Mouse (Mus musculus) thymus, adult 2 months (tissue): ENCODE results near the gene Prkd3. TPM values are rescaled to one million over a fixed set of nuclear protein-coding genes. Genes with fewer than 3 reads are reported as not detected.

Experiments
- DNase-seq: peaks from one replicate; pipeline ENCODE4 v3.0.0; 2021
- H3K27ac ChIP-seq: fragments of 200-500 bp; 2 replicates; pipeline ENCODE4 v1.5.1; 2012; ENCODE audit warnings: low read length, control low read depth; ENCODE audit not compliant: control insufficient read depth, insufficient read depth
- H3K27me3 ChIP-seq: fragments of 200-500 bp; 2 replicates; pipeline ENCODE4 v1.6.1; 2012; ENCODE audit warnings: mild to moderate bottlenecking, low read length, moderate library complexity, mixed read lengths; ENCODE audit not compliant: control insufficient read depth, insufficient read depth
- H3K36me3 ChIP-seq: fragments of 200-500 bp; 2 replicates; pipeline ENCODE4 v1.6.1; 2012; ENCODE audit warnings: mild to moderate bottlenecking, low read length, moderate library complexity; ENCODE audit not compliant: control insufficient read depth, insufficient read depth
- H3K4me1 ChIP-seq: fragments of 200-500 bp; replicated peaks from 2 replicates; pipeline ENCODE4 v1.6.1; 2012; ENCODE audit warnings: low read length; ENCODE audit not compliant: control insufficient read depth, insufficient read depth
- H3K4me3 ChIP-seq: fragments of 200-500 bp; 2 replicates; pipeline ENCODE4 v1.5.1; 2012; ENCODE audit warnings: mild to moderate bottlenecking, low read length, control low read depth, moderate library complexity; ENCODE audit not compliant: control insufficient read depth, insufficient read depth
- CTCF ChIP-seq: fragments of 200-500 bp; IDR thresholded peaks from 2 replicates; pipeline ENCODE4 v1.5.1; 2012; ENCODE audit warnings: mild to moderate bottlenecking, control low read depth, low read length, moderate library complexity, borderline replicate concordance; ENCODE audit not compliant: control insufficient read depth, poor library complexity, insufficient read depth; ENCODE audit errors: extremely low read depth
- POLR2A ChIP-seq: fragments of 200-500 bp; IDR thresholded peaks from 2 replicates; pipeline ENCODE4 v1.6.1; 2012; ENCODE audit warnings: mild to moderate bottlenecking, low read length, control low read depth, moderate library complexity; ENCODE audit not compliant: control insufficient read depth, poor library complexity, insufficient read depth; ENCODE audit errors: extremely low read depth
- WGBS: fragments of 180-500 bp; shearing (Covaris S2); methylation state at CpG from one replicate; pipeline ENCODE4 v1.1.7; 2018; 5-methylcytosine and 5-hydroxymethylcytosine counted together
- polyA plus RNA-seq: library from polyadenylated mRNA; depleted of rRNA; stranded (reverse); fragments of >200 nt; gene quantifications from 2 replicates; pipeline ENCODE4 v1.2.3, GENCODE M21; 2012

Prkd3 gene
- polyA plus RNA-seq, 1 experiment = 16.8 TPM

DNA sequence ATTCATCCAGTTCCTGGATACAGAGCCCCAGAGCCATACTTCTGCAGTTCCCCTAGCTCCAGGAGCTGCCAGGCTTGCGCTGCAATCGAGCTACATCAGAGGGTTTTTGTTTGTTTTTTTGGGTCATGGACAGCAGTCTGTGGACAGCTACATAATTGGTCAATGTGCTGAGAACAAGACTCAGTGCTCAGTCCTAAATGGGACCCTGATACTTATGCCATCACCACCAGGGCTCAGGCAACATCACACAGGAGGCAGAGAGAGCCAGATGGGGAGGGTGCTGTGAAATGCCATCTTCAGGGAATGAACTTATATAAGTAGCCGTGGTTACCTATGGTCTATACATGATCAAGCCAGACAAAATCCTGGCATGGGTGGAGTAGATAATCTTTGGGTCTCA lies 52.1 kb downstream of the Prkd3 start:
- WGBS = 94% methylated on average over 3 of the region's 3 CpGs
- DNase-seq = no peak
- no peaks in the 10 kb centered on the region for H3K4me1 ChIP-seq
- TF ChIP-seq CTCF (no peak), POLR2A (no peak)
- H3K27me3 ChIP-seq = no peaks in the 10 kb centered on the region
- H3K4me3 ChIP-seq = no peak overlapping the region
- H3K27ac ChIP-seq = no peak overlapping the region
- H3K36me3 ChIP-seq = peaks cover 29% of the 10 kb centered on the region

DNA sequence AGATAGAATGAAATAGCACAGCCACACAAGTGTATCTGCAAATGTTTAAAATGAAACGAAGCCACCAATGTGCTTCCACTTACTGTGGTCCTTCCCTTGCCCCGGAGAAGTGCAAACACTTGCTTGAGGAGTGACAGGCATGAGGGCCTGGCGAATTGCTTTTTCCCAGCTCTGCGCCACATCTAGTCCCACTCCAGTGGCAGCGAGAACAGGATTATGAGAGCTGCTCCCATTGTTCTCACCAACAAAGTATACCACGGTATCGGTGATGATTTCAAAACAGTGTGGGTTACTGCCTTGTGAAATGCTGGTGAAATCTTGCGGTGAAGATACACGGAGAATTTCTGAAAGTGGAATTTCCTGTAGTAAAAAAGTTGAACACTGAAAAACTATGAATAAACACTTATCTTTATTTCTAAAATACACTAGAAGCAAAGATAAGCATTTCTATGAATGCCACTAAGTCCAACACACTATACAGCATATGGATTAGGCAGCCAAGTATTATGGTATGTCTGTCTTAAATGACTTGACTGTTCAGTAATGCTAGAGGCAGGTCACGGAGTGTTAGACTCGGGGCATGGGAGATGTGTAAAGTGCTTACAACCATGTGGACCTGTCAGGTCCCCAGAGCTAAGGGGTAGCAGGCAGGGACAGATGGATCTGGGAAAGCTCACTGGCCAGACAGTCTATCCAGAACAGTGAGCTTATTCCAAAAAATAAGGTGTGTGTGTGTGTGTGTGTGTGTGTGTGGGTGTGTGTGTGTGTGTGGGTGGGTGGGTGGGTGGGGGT lies 54.3 kb downstream of the Prkd3 start:
- no peak overlapping the region for H3K4me3 ChIP-seq
- H3K4me1 ChIP-seq = no peaks in the 10 kb centered on the region
- DNase-seq = no peak
- WGBS = 97% methylated on average over 11 of the region's 11 CpGs
- H3K27ac ChIP-seq = no peak overlapping the region
- H3K27me3 ChIP-seq = no peaks in the 10 kb centered on the region
- TF ChIP-seq CTCF = no peak
- no peak for TF ChIP-seq POLR2A
- peaks cover 44% of the 10 kb centered on the region for H3K36me3 ChIP-seq

DNA sequence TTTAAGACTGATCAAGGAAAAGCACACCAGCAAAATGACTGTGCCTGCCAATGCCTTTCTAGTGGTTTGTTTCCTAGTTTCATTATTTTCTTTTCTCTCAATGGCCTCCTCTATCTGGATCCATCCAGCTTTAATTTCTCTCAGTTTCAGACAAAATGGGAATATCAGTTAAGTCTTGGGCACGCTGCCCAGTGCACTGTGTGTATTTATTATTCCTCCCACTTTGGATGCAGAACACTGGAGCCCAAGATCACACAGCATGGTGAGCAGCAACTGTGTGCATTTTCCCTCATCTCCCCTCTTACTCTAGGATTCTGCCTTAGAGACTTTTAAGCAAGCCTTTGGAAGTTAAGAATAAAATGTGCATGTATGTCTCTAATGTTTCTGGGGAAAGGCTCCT lies 56.2 kb downstream of the Prkd3 start:
- Histone ChIP-seq H3K36me3 (peaks cover 49% of the 10 kb centered on the region), H3K4me1 (no peaks in the 10 kb centered on the region), H3K27me3 (no peaks in the 10 kb centered on the region), H3K27ac (no peak overlapping the region), H3K4me3 (no peak overlapping the region)
- 96% methylated on average over 1 of the region's 1 CpGs for WGBS
- TF ChIP-seq POLR2A (no peak), CTCF (no peak)
- DNase-seq = no peak

DNA sequence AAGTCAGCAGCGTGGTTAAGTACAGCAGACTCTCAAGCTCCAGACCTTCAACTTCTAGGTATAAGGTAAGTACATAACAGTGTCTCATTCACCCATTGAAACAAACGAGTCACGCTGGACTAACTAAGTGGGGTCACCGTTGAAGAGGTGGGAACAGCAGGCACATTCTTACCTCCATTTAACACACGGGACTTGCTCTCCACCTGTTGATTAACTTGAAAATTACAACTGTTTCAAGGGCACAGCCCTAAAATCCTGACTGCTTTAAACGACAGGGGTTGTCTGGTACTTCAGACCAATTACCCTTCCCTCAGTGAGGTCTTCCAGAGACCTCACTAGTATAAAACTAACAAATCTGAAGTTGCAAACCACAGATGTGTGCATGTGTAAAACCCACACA lies 61.1 kb downstream of the Prkd3 start:
- DNase-seq = no peak
- TF ChIP-seq POLR2A = no peak
- no peak for TF ChIP-seq CTCF
- WGBS = 83% methylated on average over 6 of the region's 6 CpGs
- H3K36me3 ChIP-seq = peaks cover 56% of the 10 kb centered on the region
- no peak overlapping the region for H3K27ac ChIP-seq
- no peaks in the 10 kb centered on the region for H3K27me3 ChIP-seq
- H3K4me3 ChIP-seq = no peak overlapping the region
- no peaks in the 10 kb centered on the region for H3K4me1 ChIP-seq

DNA sequence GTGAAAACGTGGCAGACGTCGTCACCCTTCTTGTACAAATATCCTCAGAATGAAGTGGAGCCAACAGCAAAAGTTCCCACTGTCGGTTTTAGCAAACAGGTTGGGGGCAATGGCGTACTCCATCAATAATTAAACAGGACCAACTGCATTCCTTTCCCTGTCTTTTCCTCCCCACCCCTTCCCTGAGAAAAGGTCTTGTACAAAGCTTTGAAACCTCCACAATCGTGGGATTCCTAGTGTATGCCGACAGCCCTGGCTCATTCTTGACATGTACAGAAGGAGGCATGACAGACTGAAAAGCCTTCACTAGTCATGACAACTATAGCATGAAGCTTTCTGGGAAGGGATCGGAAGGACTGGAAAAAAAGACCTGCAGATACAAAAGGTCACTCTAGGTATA lies 67.4 kb downstream of the Prkd3 start:
- DNase-seq = no peak
- WGBS = 98% methylated on average over 8 of the region's 8 CpGs
- TF ChIP-seq CTCF (no peak), POLR2A (no peak)
- H3K27me3 ChIP-seq = no peaks in the 10 kb centered on the region
- no peak overlapping the region for H3K27ac ChIP-seq
- no peaks in the 10 kb centered on the region for H3K4me1 ChIP-seq
- peaks cover 61% of the 10 kb centered on the region for H3K36me3 ChIP-seq
- H3K4me3 ChIP-seq = no peak overlapping the region

DNA sequence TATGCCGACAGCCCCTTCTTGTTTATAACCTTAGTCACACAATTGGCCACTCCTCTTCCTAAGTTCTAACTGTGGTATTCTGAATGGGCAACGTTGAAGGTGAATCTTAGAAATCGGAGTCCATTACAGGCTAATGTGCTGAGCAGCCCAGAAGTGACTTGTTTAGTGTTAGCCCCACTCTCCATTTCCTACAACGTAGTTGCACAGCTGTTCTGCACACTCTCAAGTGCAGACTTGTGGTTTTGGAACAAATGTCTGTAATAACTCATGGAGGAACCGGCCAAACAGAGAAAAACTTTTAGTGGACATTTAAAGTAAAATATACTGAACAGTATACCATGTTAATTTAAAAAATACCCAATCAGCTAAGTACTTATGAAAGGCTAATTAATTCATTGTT lies 68.5 kb downstream of the Prkd3 start:
- Histone ChIP-seq H3K4me1 (no peaks in the 10 kb centered on the region), H3K36me3 (peaks cover 65% of the 10 kb centered on the region), H3K4me3 (no peak overlapping the region), H3K27ac (no peak overlapping the region), H3K27me3 (no peaks in the 10 kb centered on the region)
- 90% methylated on average over 5 of the region's 5 CpGs for WGBS
- no peak for DNase-seq
- TF ChIP-seq POLR2A = no peak
- no peak for TF ChIP-seq CTCF
